Mouse (Mus musculus) MEL (cell line): ENCODE results near the gene Asb8. TPM values are rescaled to one million over a fixed set of nuclear protein-coding genes. Genes with fewer than 3 reads are reported as not detected.

Experiments
- DNase-seq: peaks from one replicate; pipeline ENCODE4 v3.0.0; 2011; ENCODE audit warnings: low read depth, low spot score
- H3K27ac ChIP-seq: 2 replicates; pipeline ENCODE4 v1.5.1; 2012; ENCODE audit warnings: low read depth, mild to moderate bottlenecking, control low read depth, low read length, moderate library complexity; ENCODE audit not compliant: control insufficient read depth
- H3K27me3 ChIP-seq, 2 experiments: fragments of 150-350 bp in 1 of 2; sonication (generic) in 1 of 2; 2 replicates each; pipeline ENCODE4 v1.6.1; 2012; ENCODE audit warnings: low read length in 2 of 2, mild to moderate bottlenecking in 2 of 2, improper control_type of control experiment in 1 of 2, moderate library complexity in 1 of 2; ENCODE audit not compliant: insufficient read depth in 2 of 2, control insufficient read depth in 1 of 2
- H3K36me3 ChIP-seq, 2 experiments: 2 replicates each; pipeline ENCODE4 v1.6.1; 2012 to 2014; ENCODE audit warnings: low read length in 2 of 2, improper control_type of control experiment in 1 of 2, inconsistent platforms in 1 of 2, mild to moderate bottlenecking in 1 of 2; ENCODE audit not compliant: insufficient read depth in 2 of 2, control insufficient read depth in 1 of 2
- H3K4me1 ChIP-seq, 2 experiments: fragments of 150-350 bp in 1 of 2; sonication (generic) in 1 of 2; 2 replicates each; pipeline ENCODE4 v1.6.1; 2012; ENCODE audit warnings: low read length in 2 of 2, improper control_type of control experiment in 1 of 2, mild to moderate bottlenecking in 1 of 2; ENCODE audit not compliant: insufficient read depth in 2 of 2, control insufficient read depth in 1 of 2
- H3K4me3 ChIP-seq, 2 experiments: fragments of 150-350 bp in 1 of 2; sonication (generic) in 1 of 2; 2 replicates each; pipeline ENCODE4 v1.5.1; 2012; ENCODE audit warnings: low read depth in 2 of 2, low read length in 2 of 2, mild to moderate bottlenecking in 2 of 2, moderate library complexity in 2 of 2, control low read depth in 1 of 2, improper control_type of control experiment in 1 of 2; ENCODE audit not compliant: control insufficient read depth in 1 of 2, insufficient read depth in 1 of 2
- H3K79me2 ChIP-seq: 2 replicates; pipeline ENCODE4 v1.6.1; 2012; ENCODE audit warnings: mild to moderate bottlenecking, low read length, moderate library complexity; ENCODE audit not compliant: control insufficient read depth, poor library complexity, insufficient read depth
- H3K9ac ChIP-seq: 2 replicates; pipeline ENCODE4 v1.6.1; 2012; ENCODE audit warnings: low read depth, mild to moderate bottlenecking, control low read depth, low read length, moderate library complexity; ENCODE audit not compliant: control insufficient read depth, poor library complexity, severe bottlenecking
- H3K9me3 ChIP-seq: fragments of 150-350 bp; sonication (generic); replicated peaks from 2 replicates; pipeline ENCODE4 v1.6.1; 2012; ENCODE audit warnings: mild to moderate bottlenecking, low read length, improper control_type of control experiment, moderate library complexity; ENCODE audit not compliant: insufficient read depth
- BHLHE40 ChIP-seq: IDR thresholded peaks from 2 replicates; pipeline ENCODE4 v1.6.1; 2012; ENCODE audit warnings: low read depth, mild to moderate bottlenecking, inconsistent platforms, low read length, improper control_type of control experiment, borderline replicate concordance
- CHD1 ChIP-seq: IDR thresholded peaks from 2 replicates; pipeline ENCODE4 v1.6.1; 2012; ENCODE audit warnings: low read depth, mild to moderate bottlenecking, inconsistent platforms, low read length, improper control_type of control experiment
- CHD2 ChIP-seq: IDR thresholded peaks from 2 replicates; pipeline ENCODE4 v1.6.1; 2011; ENCODE audit warnings: low read length, improper control_type of control experiment
- CTCF ChIP-seq, 3 experiments: IDR thresholded peaks in 2 of 3; conservative IDR thresholded peaks in 1 of 3; 2 replicates each; pipeline ENCODE4 v1.5.1; 2011 to 2012; ENCODE audit warnings: low read length in 3 of 3, low read depth in 2 of 3, mild to moderate bottlenecking in 2 of 3, improper control_type of control experiment in 1 of 3, inconsistent platforms in 1 of 3, mixed read lengths in 1 of 3, moderate library complexity in 1 of 3; ENCODE audit not compliant: control insufficient read depth in 1 of 3, insufficient read depth in 1 of 3, poor library complexity in 1 of 3, severe bottlenecking in 1 of 3
- GABPA ChIP-seq: IDR thresholded peaks from 2 replicates; pipeline ENCODE4 v1.6.1; 2012; ENCODE audit warnings: low read depth, mild to moderate bottlenecking, inconsistent platforms, low read length, improper control_type of control experiment, moderate library complexity
- GATA1 ChIP-seq: IDR thresholded peaks from 2 replicates; pipeline ENCODE4 v1.6.1; 2011; ENCODE audit warnings: low read depth, low read length, improper control_type of control experiment
- HCFC1 ChIP-seq: IDR thresholded peaks from 2 replicates; pipeline ENCODE4 v1.6.1; 2012; ENCODE audit warnings: low read depth, mild to moderate bottlenecking, inconsistent platforms, low read length, improper control_type of control experiment, moderate library complexity
- MAFK ChIP-seq: IDR thresholded peaks from 2 replicates; pipeline ENCODE4 v1.6.1; 2011; ENCODE audit warnings: low read depth, mild to moderate bottlenecking, low read length, improper control_type of control experiment, borderline replicate concordance
- MAX ChIP-seq: IDR thresholded peaks from 2 replicates; pipeline ENCODE4 v1.6.1; 2011; ENCODE audit warnings: low read length, improper control_type of control experiment
- MAZ ChIP-seq: IDR thresholded peaks from 2 replicates; pipeline ENCODE4 v1.6.1; 2012; ENCODE audit warnings: low read depth, mild to moderate bottlenecking, inconsistent platforms, low read length, improper control_type of control experiment
- MEF2A ChIP-seq: IDR thresholded peaks from 2 replicates; pipeline ENCODE4 v1.6.1; 2014; ENCODE audit warnings: low read depth, mild to moderate bottlenecking, inconsistent platforms, low read length, improper control_type of control experiment; ENCODE audit not compliant: poor library complexity, insufficient replicate concordance, severe bottlenecking; ENCODE audit errors: extremely low read depth
- MXI1 ChIP-seq: IDR thresholded peaks from 2 replicates; pipeline ENCODE4 v1.6.1; 2011; ENCODE audit warnings: mild to moderate bottlenecking, low read depth, low read length, improper control_type of control experiment
- MYB ChIP-seq: IDR thresholded peaks from 2 replicates; pipeline ENCODE4 v1.6.1; 2011; ENCODE audit warnings: mild to moderate bottlenecking, low read depth, low read length, improper control_type of control experiment
- MYC ChIP-seq: IDR thresholded peaks from 2 replicates; pipeline ENCODE4 v1.6.1; 2011; ENCODE audit warnings: low read depth, mild to moderate bottlenecking, low read length, improper control_type of control experiment, moderate library complexity
- POLR2A ChIP-seq, 2 experiments: IDR thresholded peaks; 2 replicates each; pipeline ENCODE4 v1.6.1; 2011 to 2012; ENCODE audit warnings: low read length in 2 of 2, mild to moderate bottlenecking in 2 of 2, control low read depth in 1 of 2, improper control_type of control experiment in 1 of 2, low read depth in 1 of 2, moderate library complexity in 1 of 2; ENCODE audit not compliant: control insufficient read depth in 1 of 2, insufficient read depth in 1 of 2, poor library complexity in 1 of 2
- POLR2AphosphoS2 ChIP-seq: IDR thresholded peaks from 2 replicates; pipeline ENCODE4 v1.6.1; 2011; ENCODE audit warnings: low read length, improper control_type of control experiment
- POLR2AphosphoS5 ChIP-seq: IDR thresholded peaks from 2 replicates; pipeline ENCODE4 v1.6.1; 2012; ENCODE audit warnings: low read depth, borderline replicate concordance, mild to moderate bottlenecking, inconsistent platforms, low read length, moderate library complexity, mixed read lengths
- RAD21 ChIP-seq: IDR thresholded peaks from 2 replicates; pipeline ENCODE4 v1.6.1; 2011; ENCODE audit warnings: mild to moderate bottlenecking, low read depth, low read length, improper control_type of control experiment
- RCOR1 ChIP-seq: IDR thresholded peaks from 2 replicates; pipeline ENCODE4 v1.6.1; 2012; ENCODE audit warnings: low read depth, mild to moderate bottlenecking, inconsistent platforms, low read length, improper control_type of control experiment
- TAL1 ChIP-seq: IDR thresholded peaks from 2 replicates; pipeline ENCODE4 v1.6.1; 2012; ENCODE audit warnings: mild to moderate bottlenecking, inconsistent platforms, low read length, moderate library complexity, mixed read lengths
- TBP ChIP-seq: IDR thresholded peaks from 2 replicates; pipeline ENCODE4 v1.8.0; 2011; ENCODE audit warnings: low read depth, low read length, improper control_type of control experiment
- TCF12 ChIP-seq: IDR thresholded peaks from 2 replicates; pipeline ENCODE4 v1.6.1; 2014; ENCODE audit warnings: low read depth, mild to moderate bottlenecking, inconsistent platforms, low read length, improper control_type of control experiment, moderate library complexity
- UBTF ChIP-seq: IDR thresholded peaks from 2 replicates; pipeline ENCODE4 v1.6.1; 2012; ENCODE audit warnings: low read depth, mild to moderate bottlenecking, inconsistent platforms, low read length, improper control_type of control experiment, moderate library complexity, borderline replicate concordance; ENCODE audit not compliant: insufficient read depth
- USF1 ChIP-seq: IDR thresholded peaks from 2 replicates; pipeline ENCODE4 v1.6.1; 2014; ENCODE audit warnings: low read depth, mild to moderate bottlenecking, inconsistent platforms, low read length, improper control_type of control experiment, moderate library complexity
- USF2 ChIP-seq, 2 experiments: IDR thresholded peaks; 2 replicates each; pipeline ENCODE4 v1.6.1; 2011 to 2012; ENCODE audit warnings: improper control_type of control experiment in 2 of 2, low read length in 2 of 2, borderline replicate concordance in 1 of 2, inconsistent platforms in 1 of 2, low read depth in 1 of 2, mild to moderate bottlenecking in 1 of 2; ENCODE audit not compliant: insufficient read depth in 1 of 2
- ZC3H11A ChIP-seq: IDR thresholded peaks from 2 replicates; pipeline ENCODE4 v1.6.1; 2012; ENCODE audit warnings: low read depth, mild to moderate bottlenecking, inconsistent platforms, low read length, improper control_type of control experiment
- ZKSCAN1 ChIP-seq: IDR thresholded peaks from 2 replicates; pipeline ENCODE4 v1.6.1; 2012; ENCODE audit warnings: low read depth, mild to moderate bottlenecking, inconsistent platforms, low read length, improper control_type of control experiment, moderate library complexity
- ZMIZ1 ChIP-seq: IDR thresholded peaks from 2 replicates; pipeline ENCODE4 v1.6.1; 2012; ENCODE audit warnings: low read depth, mild to moderate bottlenecking, inconsistent platforms, low read length, improper control_type of control experiment, moderate library complexity
- ZNF384 ChIP-seq: IDR thresholded peaks from 2 replicates; pipeline ENCODE4 v1.6.1; 2012; ENCODE audit warnings: low read depth, mild to moderate bottlenecking, inconsistent platforms, low read length, improper control_type of control experiment
- polyA plus RNA-seq, 2 experiments: library from polyadenylated mRNA; stranded (reverse) in 1 of 2; unstranded in 1 of 2; fragments of >175 nt in 1 of 2; fragments of >200 nt in 1 of 2; gene quantifications; 2 replicates each; pipeline versions ENCODE4 v1.2.1 to v1.2.4; 2012; ENCODE audit warnings: low replicate concordance in 2 of 2, low read depth in 1 of 2; ENCODE audit not compliant: insufficient read length in 2 of 2, insufficient read depth in 1 of 2, missing spikeins in 1 of 2
- total RNA-seq: library from RNA; depleted of rRNA; stranded (reverse); fragments of 300-350 nt; gene quantifications from 2 replicates; pipeline ENCODE4 v1.2.3, GENCODE M21; 2012

The Asb8 gene
- total and polyA plus RNA-seq, 3 experiments: 33.1 to 38.2 TPM; not detected in 1

DNA sequence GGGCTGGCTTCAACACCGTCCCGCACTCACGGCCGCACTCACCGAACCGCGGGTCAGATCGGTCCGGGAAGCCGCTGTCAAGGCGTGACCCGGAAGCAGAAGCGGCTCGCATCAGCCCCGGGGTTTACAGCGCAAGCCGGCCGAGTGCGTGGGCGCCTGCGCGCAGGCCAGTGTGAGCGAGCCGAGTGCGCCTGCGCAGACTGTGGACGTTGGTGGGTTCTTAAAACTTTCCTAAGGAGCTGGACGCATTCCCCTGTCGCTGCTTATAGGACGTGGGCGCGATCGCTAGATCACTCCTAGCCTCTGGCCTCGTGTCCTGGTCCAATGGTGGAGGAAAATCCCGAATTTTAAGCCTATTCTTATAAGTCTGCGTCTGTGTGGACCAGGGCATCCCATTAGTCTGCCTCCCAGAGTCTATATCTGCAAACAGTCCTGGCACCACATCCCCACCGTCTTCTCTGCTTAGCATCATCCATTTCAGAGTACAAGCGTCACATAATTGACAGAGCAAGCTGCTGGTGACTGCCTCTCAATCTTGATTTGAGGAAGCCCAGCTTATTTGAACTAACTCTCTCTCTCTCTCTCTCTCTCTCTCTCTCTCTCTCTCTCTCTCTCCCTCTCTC lies 19.8 kb downstream of the Asb8 start (continued):
- TF ChIP-seq HCFC1 (peak; percentile 90), ZMIZ1 (peak; percentile 82; the same call in 1 of the 2 replicates), TCF12 (peak; percentile 77), CHD1 (no peak), USF1 (peak; percentile 46; the same call in 1 of the 2 replicates), POLR2AphosphoS5 (no peak), RAD21 (no peak), TAL1 (no peak), GABPA (no peak), MXI1 (peak; percentile 84), BHLHE40 (no peak), CHD2 (peak; percentile 50), CTCF (IDR thresholded peaks at IDR 0.05 in 2 of 3, conservative IDR thresholded peaks at IDR 0.05 in 1 of 3; ENCODE audit: control insufficient read depth in 1 of 3, insufficient read depth in 1 of 3, low read depth in 2 of 3, low read length in 3 of 3, poor library complexity in 1 of 3, severe bottlenecking in 1 of 3) (0 out of 6 replicates have a peak, but pooled peaks of 1 of the 3 experiments have one; percentile 2)

DNA sequence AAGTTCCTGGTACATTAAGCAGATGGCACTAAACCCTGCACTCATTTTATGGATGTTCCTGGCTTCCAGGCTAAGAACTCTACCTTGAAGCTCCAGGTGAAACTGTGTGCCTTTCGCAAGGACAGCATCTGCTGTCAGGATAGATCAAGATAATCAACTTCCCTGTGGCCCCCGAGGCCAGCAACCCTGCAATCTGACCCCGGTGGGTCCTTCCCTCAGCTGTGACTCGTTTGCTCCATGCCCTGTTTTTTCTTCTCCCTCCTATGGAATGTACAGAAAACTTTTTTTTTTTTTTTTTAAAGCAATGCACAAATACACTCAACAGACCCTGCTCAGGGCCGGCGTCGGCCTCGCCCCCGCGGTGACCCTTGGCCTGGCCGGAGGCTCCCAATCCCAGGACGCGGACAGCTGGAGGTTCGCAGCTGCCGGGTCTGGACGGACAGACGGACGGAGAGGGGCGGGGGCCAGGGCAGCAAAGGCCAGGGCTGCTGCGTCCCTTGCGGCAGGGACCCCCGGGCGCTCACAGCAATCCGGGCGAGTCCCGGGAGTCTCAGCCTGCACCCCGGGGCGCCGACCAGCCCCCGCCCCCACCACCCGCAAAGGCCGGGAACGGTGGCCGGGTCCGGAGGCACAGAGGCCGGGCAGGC lies 20.4 kb downstream of the Asb8 start:
- H3K79me2 ChIP-seq: peaks cover 9% of the 10 kb centered on the region
- H3K36me3 ChIP-seq: peaks cover 6 to 9% of the 10 kb centered on the region in 2 experiments
- peak; percentile 55 for DNase-seq
- no peak overlapping the region for H3K27ac ChIP-seq
- TF ChIP-seq ZMIZ1 (no peak), MYC (no peak), ZKSCAN1 (no peak), RAD21 (no peak), BHLHE40 (no peak), MAX (no peak), USF2 (IDR thresholded peaks at IDR 0.05; ENCODE audit: borderline replicate concordance in 1 of 2, insufficient read depth in 1 of 2, low read depth in 1 of 2, low read length in 2 of 2) (no peak), TAL1 (no peak), ZNF384 (peak; percentile 59), GABPA (no peak), RCOR1 (no peak), UBTF (0 out of 2 replicates have a peak, but pooled peaks have one; percentile 39), MEF2A (no peak), CTCF (IDR thresholded peaks at IDR 0.05 in 2 of 3, conservative IDR thresholded peaks at IDR 0.05 in 1 of 3; ENCODE audit: control insufficient read depth in 1 of 3, insufficient read depth in 1 of 3, low read depth in 2 of 3, low read length in 3 of 3, poor library complexity in 1 of 3, severe bottlenecking in 1 of 3) (no peak), TBP (no peak), TCF12 (no peak), HCFC1 (no peak), MAZ (0 out of 2 replicates have a peak, but pooled peaks have one; percentile 34), MAFK (no peak), CHD1 (no peak), POLR2A (IDR thresholded peaks at IDR 0.05; ENCODE audit: control insufficient read depth in 1 of 2, insufficient read depth in 1 of 2, low read depth in 1 of 2, low read length in 2 of 2, poor library complexity in 1 of 2) (no peak), MYB (no peak), USF1 (no peak), GATA1 (no peak), POLR2AphosphoS2 (no peak), ZC3H11A (no peak)
- peak overlapping the region; percentile 54 to 57 for H3K4me3 ChIP-seq
- peaks cover 6 to 11% of the 10 kb centered on the region in 2 experiments; a peak in 3 of 4 replicates for H3K4me1 ChIP-seq
- H3K9ac ChIP-seq: peak overlapping the region; percentile 76
- peaks cover 0 to 1% of the 10 kb centered on the region in 2 experiments; a peak in 1 of 4 replicates for H3K27me3 ChIP-seq
- H3K9me3 ChIP-seq: no peaks in the 10 kb centered on the region
